Mouse (Mus musculus): ENCODE measurements around the gene Gcnt3. TPM values are rescaled to one million over a fixed set of nuclear protein-coding genes. Genes with fewer than 3 reads are reported as not detected.
A peak's percentile ranks its signal among the peaks of the same experiment; 100 is the strongest.

The Gcnt3 gene
- total and polyA plus RNA-seq, 2 experiments from 2014 or later: 0.22 TPM; not detected in 1

DNA sequence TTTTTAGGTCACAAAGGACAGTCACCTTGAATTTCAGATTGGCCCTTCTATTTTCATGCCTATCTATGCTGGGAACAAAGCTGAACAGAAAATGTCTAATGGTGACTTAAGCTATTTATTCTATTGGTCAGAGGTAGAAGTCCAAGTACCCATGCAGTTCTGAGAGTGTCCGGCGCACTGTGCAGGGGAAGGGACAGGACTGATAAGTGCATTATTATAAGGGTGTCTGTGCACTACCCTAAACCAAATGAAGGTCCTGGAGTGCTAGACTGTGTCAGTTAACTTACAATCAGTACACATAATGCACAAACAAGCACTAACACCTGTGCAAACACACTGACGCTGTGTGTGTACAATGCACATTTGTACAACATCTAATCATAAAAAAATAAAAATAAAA lies 29.6 kb upstream of the Gcnt3 start:
- WGBS: 96% methylated on average over 3 of the region's 3 CpGs
- H3K27ac ChIP-seq (ENCODE audit: low read depth, low read length): no peak overlapping the region
- H3K9me3 ChIP-seq (ENCODE audit: low read length): no peaks in the 10 kb centered on the region
- no peak overlapping the region for H3K4me2 ChIP-seq (ENCODE audit: low read depth, low read length, poor library complexity, severe bottlenecking)
- ATAC-seq (ENCODE audit: low FRiP score) (no peak), DNase-seq (ENCODE audit: low spot score) (no peak)
- no peaks in the 10 kb centered on the region for H3K4me1 ChIP-seq (ENCODE audit: insufficient read depth, low read length)
- H3K36me3 ChIP-seq (ENCODE audit: insufficient read depth, low read length): no peaks in the 10 kb centered on the region
- no peak overlapping the region for H3K9ac ChIP-seq (replicated peaks; ENCODE audit: low read length, poor library complexity, severe bottlenecking)
- no peak for TF ChIP-seq CTCF (IDR thresholded peaks at IDR 0.05)
- no peaks in the 10 kb centered on the region for H3K27me3 ChIP-seq (ENCODE audit: insufficient read depth, low read length)
- H3K4me3 ChIP-seq (ENCODE audit: low read depth, low read length): no peak overlapping the region

DNA sequence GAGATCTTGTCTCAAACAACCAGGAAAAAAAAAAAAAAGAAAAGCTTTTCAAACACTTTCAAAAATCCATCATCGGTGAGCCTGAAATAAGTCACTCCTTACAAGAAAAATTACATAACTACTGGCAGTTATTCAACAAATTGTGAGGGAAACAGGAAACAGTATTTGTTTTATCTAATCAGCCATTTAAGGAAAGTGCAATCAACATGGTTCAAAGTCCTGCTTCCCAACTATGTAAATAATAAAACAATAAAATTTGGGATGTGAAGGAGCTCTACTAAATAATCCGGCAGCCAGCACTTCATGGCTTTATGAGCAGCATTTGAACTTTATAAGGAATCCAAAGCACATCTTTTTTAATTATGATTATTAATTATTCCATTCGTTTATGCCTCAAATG lies 24.1 kb upstream of the Gcnt3 start:
- Histone ChIP-seq H3K4me1 (ENCODE audit: insufficient read depth, low read length) (no peaks in the 10 kb centered on the region), H3K27me3 (ENCODE audit: insufficient read depth, low read length) (no peaks in the 10 kb centered on the region), H3K9me3 (ENCODE audit: low read length) (no peaks in the 10 kb centered on the region), H3K4me3 (ENCODE audit: low read depth, low read length) (no peak overlapping the region), H3K4me2 (ENCODE audit: low read depth, low read length, poor library complexity, severe bottlenecking) (no peak overlapping the region), H3K9ac (replicated peaks; ENCODE audit: low read length, poor library complexity, severe bottlenecking) (no peak overlapping the region), H3K36me3 (ENCODE audit: insufficient read depth, low read length) (no peaks in the 10 kb centered on the region), H3K27ac (ENCODE audit: low read depth, low read length) (no peak overlapping the region)
- ATAC-seq (ENCODE audit: low FRiP score) (no peak), DNase-seq (ENCODE audit: low spot score) (no peak)
- TF ChIP-seq CTCF (IDR thresholded peaks at IDR 0.05): no peak
- 88% methylated on average over 3 of the region's 3 CpGs for WGBS

DNA sequence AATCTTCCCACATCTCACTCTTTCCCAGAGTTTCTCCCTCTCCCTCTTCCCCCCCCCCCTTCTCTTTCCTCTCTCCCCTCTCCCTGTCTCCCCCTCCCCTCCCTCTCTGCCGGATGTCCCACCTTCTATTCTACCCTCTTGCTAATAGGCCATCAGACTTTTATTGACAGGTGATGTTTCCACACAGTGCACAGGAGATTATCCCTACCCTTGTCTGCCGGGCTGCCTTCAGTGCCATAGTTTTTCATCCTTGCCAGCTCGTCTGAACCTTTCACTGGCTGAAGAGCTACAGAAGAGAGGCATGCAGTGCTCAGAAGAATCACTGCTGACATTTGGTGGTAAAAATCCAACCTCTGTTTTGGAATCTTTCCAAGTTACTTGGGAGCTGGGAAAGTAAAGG lies 15.5 kb upstream of the Gcnt3 start:
- no peak for TF ChIP-seq CTCF (IDR thresholded peaks at IDR 0.05)
- H3K36me3 ChIP-seq (ENCODE audit: insufficient read depth, low read length): no peaks in the 10 kb centered on the region
- H3K9me3 ChIP-seq (ENCODE audit: low read length): no peaks in the 10 kb centered on the region
- no peak for DNase-seq (ENCODE audit: low spot score)
- no peak overlapping the region for H3K4me3 ChIP-seq (ENCODE audit: low read depth, low read length)
- ATAC-seq (ENCODE audit: low FRiP score): no peak
- no peak overlapping the region for H3K27ac ChIP-seq (ENCODE audit: low read depth, low read length)
- no peaks in the 10 kb centered on the region for H3K4me1 ChIP-seq (ENCODE audit: insufficient read depth, low read length)
- H3K4me2 ChIP-seq (ENCODE audit: low read depth, low read length, poor library complexity, severe bottlenecking): no peak overlapping the region
- no peaks in the 10 kb centered on the region; the same call in 1 of the 2 replicates for H3K27me3 ChIP-seq (ENCODE audit: insufficient read depth, low read length)
- 34% methylated on average over 3 of the region's 3 CpGs for whole genome bisulfite sequencing
- H3K9ac ChIP-seq (replicated peaks; ENCODE audit: low read length, poor library complexity, severe bottlenecking): no peak overlapping the region

DNA sequence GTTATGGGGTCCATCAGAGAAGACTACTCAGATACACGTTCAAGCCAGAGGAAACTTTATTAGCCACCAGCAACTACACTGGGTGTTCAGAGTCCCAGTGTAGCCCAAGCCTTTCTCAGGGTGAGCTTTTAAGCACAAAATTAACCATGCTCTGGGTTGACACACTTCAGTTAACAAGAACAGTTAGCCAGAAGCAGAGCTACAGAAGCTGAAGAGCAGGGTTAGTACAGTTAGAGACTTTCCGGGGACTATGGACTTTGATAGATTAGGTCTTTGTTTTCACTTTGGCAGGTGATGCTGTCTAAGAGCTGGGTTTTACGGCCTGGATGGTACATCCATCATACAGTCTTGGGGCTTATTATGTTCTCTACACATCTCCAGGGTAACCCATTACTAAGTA lies 14.8 kb upstream of the Gcnt3 start:
- ATAC-seq (ENCODE audit: low FRiP score): no peak
- no peak overlapping the region for H3K4me3 ChIP-seq (ENCODE audit: low read depth, low read length)
- no peaks in the 10 kb centered on the region for H3K36me3 ChIP-seq (ENCODE audit: insufficient read depth, low read length)
- H3K4me1 ChIP-seq (ENCODE audit: insufficient read depth, low read length): no peaks in the 10 kb centered on the region
- DNase-seq (ENCODE audit: low spot score): no peak
- H3K4me2 ChIP-seq (ENCODE audit: low read depth, low read length, poor library complexity, severe bottlenecking): no peak overlapping the region
- H3K9ac ChIP-seq (replicated peaks; ENCODE audit: low read length, poor library complexity, severe bottlenecking): no peak overlapping the region
- no peaks in the 10 kb centered on the region for H3K9me3 ChIP-seq (ENCODE audit: low read length)
- TF ChIP-seq CTCF (IDR thresholded peaks at IDR 0.05): no peak
- no peak overlapping the region for H3K27ac ChIP-seq (ENCODE audit: low read depth, low read length)
- H3K27me3 ChIP-seq (ENCODE audit: insufficient read depth, low read length): no peaks in the 10 kb centered on the region; the same call in 1 of the 2 replicates
- WGBS: 65% methylated on average over 3 of the region's 3 CpGs

DNA sequence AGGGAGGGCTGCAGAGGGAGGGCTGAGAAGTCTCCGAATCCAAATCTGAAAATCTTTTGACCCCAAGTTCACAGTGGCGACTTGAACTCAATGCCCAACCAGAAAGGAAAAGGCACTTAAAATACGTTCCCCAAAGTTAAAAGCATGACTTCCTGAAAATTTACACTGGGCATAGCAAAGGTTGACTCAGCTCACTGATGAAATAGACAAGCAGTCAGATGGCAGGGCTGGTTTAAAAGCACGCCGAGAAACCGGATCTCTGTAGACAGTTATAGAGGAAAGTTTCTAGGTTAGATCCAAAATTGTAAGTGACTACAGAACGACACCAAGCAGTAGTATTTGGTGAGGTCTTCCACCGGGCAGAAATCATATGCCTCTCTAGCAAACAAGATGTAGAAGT lies 12.0 kb upstream of the Gcnt3 start:
- Histone ChIP-seq H3K27me3 (ENCODE audit: insufficient read depth, low read length) (no peaks in the 10 kb centered on the region), H3K4me3 (ENCODE audit: low read depth, low read length) (no peak overlapping the region), H3K9me3 (ENCODE audit: low read length) (no peaks in the 10 kb centered on the region), H3K27ac (ENCODE audit: low read depth, low read length) (no peak overlapping the region), H3K4me1 (ENCODE audit: insufficient read depth, low read length) (no peaks in the 10 kb centered on the region), H3K36me3 (ENCODE audit: insufficient read depth, low read length) (no peaks in the 10 kb centered on the region), H3K9ac (replicated peaks; ENCODE audit: low read length, poor library complexity, severe bottlenecking) (no peak overlapping the region), H3K4me2 (ENCODE audit: low read depth, low read length, poor library complexity, severe bottlenecking) (no peak overlapping the region)
- 30% methylated on average over 8 of the region's 8 CpGs for WGBS
- no peak for ATAC-seq (ENCODE audit: low FRiP score)
- no peak for TF ChIP-seq CTCF (IDR thresholded peaks at IDR 0.05)
- no peak for DNase-seq (ENCODE audit: low spot score)

DNA sequence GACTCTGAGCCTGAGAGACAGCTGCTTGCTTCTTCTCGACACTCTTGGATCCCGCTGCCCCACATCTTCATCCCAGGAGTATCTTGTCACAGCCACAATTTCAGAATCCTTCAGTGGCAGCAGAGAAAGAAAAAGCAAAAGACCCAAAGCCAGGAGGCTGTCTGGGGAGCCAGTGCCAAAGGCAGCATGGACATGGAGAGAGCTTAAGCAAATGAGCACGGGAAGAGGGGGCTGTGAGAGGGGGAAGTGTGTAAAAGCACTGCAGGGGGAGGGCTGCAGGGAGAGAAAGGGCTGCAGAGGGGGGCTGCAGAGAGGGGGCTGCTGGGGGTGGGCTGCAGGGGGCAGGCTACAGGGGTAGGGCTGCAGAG lies 11.5 kb upstream of the Gcnt3 start:
- WGBS: 4% methylated on average over 3 of the region's 3 CpGs
- DNase-seq (ENCODE audit: low spot score): peak; percentile 12
- H3K27me3 ChIP-seq (ENCODE audit: insufficient read depth, low read length): no peaks in the 10 kb centered on the region
- no peak for ATAC-seq (ENCODE audit: low FRiP score)
- H3K36me3 ChIP-seq (ENCODE audit: insufficient read depth, low read length): no peaks in the 10 kb centered on the region
- H3K4me3 ChIP-seq (ENCODE audit: low read depth, low read length): no peak overlapping the region
- no peak overlapping the region for H3K27ac ChIP-seq (ENCODE audit: low read depth, low read length)
- H3K9ac ChIP-seq (replicated peaks; ENCODE audit: low read length, poor library complexity, severe bottlenecking): no peak overlapping the region; the same call in 1 of the 2 replicates
- H3K4me2 ChIP-seq (ENCODE audit: low read depth, low read length, poor library complexity, severe bottlenecking): no peak overlapping the region
- no peaks in the 10 kb centered on the region for H3K4me1 ChIP-seq (ENCODE audit: insufficient read depth, low read length)
- H3K9me3 ChIP-seq (ENCODE audit: low read length): no peaks in the 10 kb centered on the region
- no peak for TF ChIP-seq CTCF (IDR thresholded peaks at IDR 0.05)
